In genomic region chr5:37695773-37696172, GRCm38 (mm10) we compare ENCODE assay signal across 27 mouse cellular contexts. TPM values are rescaled to one million over a fixed set of nuclear protein-coding genes. Genes with fewer than 3 reads are reported as not detected.
DNase-seq lines count a peak whose midpoint lies in the region; ATAC-seq lines count a peak whose summit lies in the region.
"Had no signal": no experiment of that assay in that cellular context is flagged by ENCODE, and none has a peak within 500 bp of the region (broad histone marks: within the 10 kb centered on the region; RNA-seq: fewer than 3 reads in every experiment).

No protein-coding gene starts in this region.

- peaks cover 6% of the 10 kb centered on the region; the same call in 1 of the 2 replicates for H3K4me1 ChIP-seq in midbrain, embryonic 14.5 days (ENCODE audit: control insufficient read depth, insufficient read depth, low read length)
- H3K4me1 ChIP-seq in midbrain, embryonic 10.5 days, result peaks cover 15% of the 10 kb centered on the region
- peaks cover 15% of the 10 kb centered on the region for H3K4me1 ChIP-seq in forebrain, embryonic 15.5 days
- peaks cover 7% of the 10 kb centered on the region; the same call in 1 of the 2 replicates for H3K4me1 ChIP-seq in midbrain, embryonic 16.5 days (ENCODE audit: control insufficient read depth, insufficient read depth, low read length)
- H3K4me1 ChIP-seq: intestine, embryonic 15.5 days; limb, embryonic 12.5 days; liver, embryonic 12.5 days; megakaryocyte, embryonic 14.5 days; stomach, embryonic 15.5 days had no signal

- no peaks in the 10 kb centered on the region for H3K27me3 ChIP-seq in midbrain, embryonic 14.5 days (ENCODE audit: control insufficient read depth, insufficient read depth, low read length)
- no peaks in the 10 kb centered on the region for H3K27me3 ChIP-seq in midbrain, embryonic 10.5 days (ENCODE audit: low read depth, poor library complexity, severe bottlenecking)
- no peaks in the 10 kb centered on the region for H3K27me3 ChIP-seq in forebrain, embryonic 15.5 days
- H3K27me3 ChIP-seq in midbrain, embryonic 16.5 days (ENCODE audit: control insufficient read depth, insufficient read depth, low read depth, low read length), result no peaks in the 10 kb centered on the region
- H3K27me3 ChIP-seq: heart, embryonic 15.5 days; intestine, embryonic 15.5 days; liver, embryonic 12.5 days; megakaryocyte, embryonic 14.5 days; stomach, embryonic 15.5 days had no signal

- H3K9me3 ChIP-seq in midbrain, embryonic 14.5 days (ENCODE audit: control insufficient read depth, low read length), result no peaks in the 10 kb centered on the region
- H3K9me3 ChIP-seq in midbrain, embryonic 10.5 days (replicated peaks), result no peaks in the 10 kb centered on the region
- H3K9me3 ChIP-seq in forebrain, embryonic 15.5 days, result no peaks in the 10 kb centered on the region
- no peaks in the 10 kb centered on the region; the same call in 1 of the 2 replicates for H3K9me3 ChIP-seq in midbrain, embryonic 16.5 days (replicated peaks; ENCODE audit: control insufficient read depth, low read length, poor library complexity, severe bottlenecking)
- H3K9me3 ChIP-seq: heart, embryonic 15.5 days; intestine, embryonic 15.5 days; stomach, embryonic 15.5 days had no signal

- intact Hi-C loops in left cerebral cortex, postnatal 10 days (cut with DNase I), result no loop called here

- no peaks in the 10 kb centered on the region for H3K36me3 ChIP-seq in midbrain, embryonic 14.5 days (ENCODE audit: control insufficient read depth, insufficient read depth, low read length)
- H3K36me3 ChIP-seq in midbrain, embryonic 10.5 days, result no peaks in the 10 kb centered on the region
- no peaks in the 10 kb centered on the region for H3K36me3 ChIP-seq in forebrain, embryonic 15.5 days
- H3K36me3 ChIP-seq in midbrain, embryonic 16.5 days (ENCODE audit: control insufficient read depth, insufficient read depth, low read length), result no peaks in the 10 kb centered on the region
- H3K36me3 ChIP-seq: heart, embryonic 15.5 days; intestine, embryonic 15.5 days; limb, embryonic 12.5 days; liver, embryonic 12.5 days; stomach, embryonic 15.5 days had no signal

- DNase-seq in midbrain, embryonic 14.5 days, result peak; percentile 53
- DNase-seq in midbrain, embryonic 10.5 days (ENCODE audit: low spot score), result no peak
- DNase-seq in embryo, embryonic 10 days (ENCODE audit: low spot score), result peak; percentile 28
- no peak for DNase-seq in left cerebral cortex, postnatal 10 days (ENCODE audit: extremely low spot score in 1 of 2, low spot score in 2 of 2)
- DNase-seq in heart, adult 8-10 months (ENCODE audit: low spot score), result no peak
- DNase-seq in gastrocnemius, adult 8-10 months (ENCODE audit: low spot score in 2 of 2), result no peak
- DNase-seq: cerebellum, adult 9-10 months; gastrocnemius, postnatal 10 days; heart, adult 18-20 months; heart, postnatal 4 days; kidney, adult 9 months; kidney, postnatal 25 days; lung, adult 2 months; right cerebral cortex, postnatal 25 days; thymus, adult 18-20 months; thymus, postnatal 4 days had no signal

- H3K4me2 ChIP-seq in midbrain, embryonic 14.5 days (ENCODE audit: low read length), result no peak overlapping the region
- H3K4me2 ChIP-seq in forebrain, embryonic 15.5 days (replicated peaks), result no peak overlapping the region
- H3K4me2 ChIP-seq in midbrain, embryonic 16.5 days (ENCODE audit: low read length), result no peak overlapping the region
- H3K4me2 ChIP-seq: heart, embryonic 15.5 days; intestine, embryonic 15.5 days; limb, embryonic 12.5 days; liver, embryonic 12.5 days; stomach, embryonic 15.5 days had no signal

- 12% methylated on average over 4 of the region's 4 CpGs for WGBS in midbrain, embryonic 14.5 days
- WGBS in midbrain, embryonic 10.5 days, result 38% methylated on average over 4 of the region's 4 CpGs
- 7% methylated on average over 4 of the region's 4 CpGs for WGBS in forebrain, embryonic 15.5 days
- WGBS in midbrain, embryonic 16.5 days, result 15% methylated on average over 4 of the region's 4 CpGs

- H3K27ac ChIP-seq in midbrain, embryonic 14.5 days (replicated peaks; ENCODE audit: low read depth, low read length), result no peak overlapping the region
- H3K27ac ChIP-seq in midbrain, embryonic 10.5 days (replicated peaks), result no peak overlapping the region
- H3K27ac ChIP-seq in forebrain, embryonic 15.5 days (replicated peaks), result no peak overlapping the region
- no peak overlapping the region for H3K27ac ChIP-seq in midbrain, embryonic 16.5 days (ENCODE audit: low read length)
- H3K27ac ChIP-seq: heart, embryonic 15.5 days; intestine, embryonic 15.5 days; limb, embryonic 12.5 days; liver, embryonic 12.5 days; stomach, embryonic 15.5 days had no signal

- no peak overlapping the region for H3K4me3 ChIP-seq in midbrain, embryonic 14.5 days (replicated peaks; ENCODE audit: low read depth, low read length)
- H3K4me3 ChIP-seq in midbrain, embryonic 10.5 days, result no peak overlapping the region
- H3K4me3 ChIP-seq in forebrain, embryonic 15.5 days, result no peak overlapping the region
- H3K4me3 ChIP-seq in midbrain, embryonic 16.5 days (ENCODE audit: low read depth, low read length), result no peak overlapping the region
- H3K4me3 ChIP-seq: heart, embryonic 15.5 days; intestine, embryonic 15.5 days; limb, embryonic 12.5 days; liver, embryonic 12.5 days; megakaryocyte, embryonic 14.5 days; stomach, embryonic 15.5 days had no signal

- H3K9ac ChIP-seq in midbrain, embryonic 14.5 days (replicated peaks; ENCODE audit: low read length), result no peak overlapping the region
- H3K9ac ChIP-seq in forebrain, embryonic 15.5 days (replicated peaks), result no peak overlapping the region
- no peak overlapping the region for H3K9ac ChIP-seq in midbrain, embryonic 16.5 days (ENCODE audit: low read depth, low read length)
- H3K9ac ChIP-seq: heart, embryonic 15.5 days; intestine, embryonic 15.5 days; limb, embryonic 12.5 days; liver, embryonic 12.5 days; stomach, embryonic 15.5 days had no signal

- no peak for ATAC-seq in midbrain, embryonic 14.5 days (ENCODE audit: low FRiP score, low TSS enrichment)
- peak; percentile 51 for ATAC-seq in forebrain, embryonic 15.5 days (replicated peaks)
- peak; percentile 37; the same call in 1 of the 2 replicates for ATAC-seq in midbrain, embryonic 16.5 days
- ATAC-seq: intestine, embryonic 15.5 days; liver, embryonic 12.5 days had no signal

RNA-seq across cellular contexts. Expression of gene Stk32b, which starts 21.2 kb away (rescaled TPM):
- polyA plus RNA-seq in midbrain, embryonic 14.5 days (2014; fragmentation: Nextera tagmentation; extraction: Ambion mirVana), result 24.5 and 33.4 TPM in 2 replicates
- polyA plus RNA-seq in midbrain, embryonic 10.5 days (2016; fragmentation: Nextera tagmentation; extraction: Ambion mirVana), result 0.99 and 2.1 TPM in 2 replicates
- 16.7 and 18.9 TPM in 2 replicates for polyA plus RNA-seq in forebrain, embryonic 15.5 days (2015; fragmentation: Nextera tagmentation; extraction: Ambion mirVana)
- polyA plus RNA-seq in midbrain, embryonic 16.5 days (2015; fragmentation: Nextera tagmentation; extraction: Ambion mirVana), result 29.6 and 34.7 TPM in 2 replicates
- 1 to 10 TPM; 8.7 to 9.0 TPM for total RNA-seq in left cerebral cortex, postnatal 10 days (2021)
- total RNA-seq in heart, adult 8-10 months (2022), result under 1 TPM; 0.35 to 0.91 (median 0.64) TPM
- total RNA-seq in gastrocnemius, adult 8-10 months (2022), result under 1 TPM in 3 of 4 experiments, not detected in 1; 0.10 to 0.20 (median 0.16) TPM
- total RNA-seq: common myeloid progenitor, adult 5-6 weeks had no signal
- polyA plus RNA-seq: C2C12 had no signal

RNA-seq across cellular contexts. Expression of gene Cytl1, which starts 39.5 kb away (rescaled TPM):
- polyA plus RNA-seq in midbrain, embryonic 14.5 days (2014; fragmentation: Nextera tagmentation; extraction: Ambion mirVana), result 0.27 TPM in 1 of 2 replicates, not detected in the other
- 0.16 and 0.27 TPM in 2 replicates for polyA plus RNA-seq in midbrain, embryonic 10.5 days (2016; fragmentation: Nextera tagmentation; extraction: Ambion mirVana)
- polyA plus RNA-seq in forebrain, embryonic 15.5 days (2015; fragmentation: Nextera tagmentation; extraction: Ambion mirVana), result 0.26 TPM in 1 of 2 replicates, not detected in the other
- polyA plus RNA-seq in midbrain, embryonic 16.5 days (2015; fragmentation: Nextera tagmentation; extraction: Ambion mirVana), result 0.21 TPM in 1 of 2 replicates, not detected in the other
- under 1 TPM in 1 of 2 experiments, not detected in 1; 0.36 TPM for total RNA-seq in left cerebral cortex, postnatal 10 days (2021)
- 10 to 100 TPM; 21.2 to 40.2 (median 28.5) TPM for total RNA-seq in heart, adult 8-10 months (2022)
- total RNA-seq in gastrocnemius, adult 8-10 months (2022), result 1 to 10 TPM; 3.4 to 6.1 (median 4.2) TPM
- total RNA-seq: common myeloid progenitor, adult 5-6 weeks; layer of hippocampus, postnatal 10 days had no signal
- polyA plus RNA-seq: C2C12; liver, embryonic 12.5 days had no signal

Comparison
In these comparisons a context has a peak if more than half of its experiments do, and no peak if none do; other contexts are left out.
1. DNase-seq: peak in midbrain, embryonic 14.5 days (single experiment) and embryo, embryonic 10 days (single experiment); none in midbrain, embryonic 10.5 days (single experiment), left cerebral cortex, postnatal 10 days (0 of 2), heart, adult 8-10 months (single experiment) and gastrocnemius, adult 8-10 months (0 of 2).